Mouse (Mus musculus) megakaryocyte progenitor cell, adult 5-6 weeks (primary cell): ENCODE measurements around the gene Uhrf1. TPM values are rescaled to one million over a fixed set of nuclear protein-coding genes. Genes with fewer than 3 reads are reported as not detected.

ENCODE experiments used
- ATAC-seq: replicated peaks from 2 replicates; pipeline ENCODE4 v1.8.0; 2016; ENCODE audit warnings: mild to moderate bottlenecking, moderate TSS enrichment, inconsistent platforms; ENCODE audit not compliant: poor library complexity
- total RNA-seq, 2 experiments: library from RNA; stranded (forward) in 1 of 2; stranded (reverse) in 1 of 2; fragments of 157-497, 149-512 nt in 1 of 2; fragments of 200-1000 nt in 1 of 2; gene quantifications; 2 replicates each; pipeline versions ENCODE4 v1.2.3 to v1.2.4; 2015 to 2017

Uhrf1 gene
- total RNA-seq, 2 experiments from 2014 or later = 67.8 to 151 TPM

DNA sequence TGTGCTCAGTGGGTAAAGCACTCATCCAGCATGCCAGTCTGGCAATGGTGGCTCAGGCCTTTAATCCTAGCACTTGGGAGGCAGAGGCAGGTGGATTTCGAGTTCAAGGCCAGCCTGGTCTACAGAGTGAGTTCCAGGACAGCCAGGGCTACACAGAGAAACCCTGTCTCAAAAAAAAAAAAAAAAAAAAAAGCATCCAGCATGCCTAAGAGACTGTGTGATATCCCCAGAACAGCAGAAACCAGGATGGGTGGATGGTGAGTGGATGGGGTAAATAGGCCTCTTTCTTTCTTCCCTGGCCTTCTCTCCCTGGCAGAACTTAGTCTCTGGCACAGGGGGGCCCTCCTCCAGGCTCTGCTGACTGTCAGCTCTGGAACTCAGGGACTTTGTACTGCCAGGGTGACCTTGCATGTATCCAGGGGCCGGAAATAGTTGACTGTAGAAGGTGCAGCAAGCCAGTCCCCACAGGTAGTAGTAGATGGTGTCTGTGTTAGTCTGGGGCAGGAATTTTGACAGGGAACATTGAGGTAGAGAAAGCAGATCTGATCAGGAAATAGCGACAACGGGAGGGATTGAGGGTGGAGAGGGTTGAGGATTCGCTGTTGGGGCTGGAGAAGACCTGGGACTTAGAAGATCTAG is 27.2 kb upstream of the Uhrf1 start:
- no peak for ATAC-seq

GRCm38 (mm10) chr17:56276643-56277566 is 26.2 kb upstream of the Uhrf1 start, which contains the start of gene Ticam1:
Ticam1 (minus strand) TSS chr17:56276786.
- ATAC-seq = peak; percentile 84

DNA sequence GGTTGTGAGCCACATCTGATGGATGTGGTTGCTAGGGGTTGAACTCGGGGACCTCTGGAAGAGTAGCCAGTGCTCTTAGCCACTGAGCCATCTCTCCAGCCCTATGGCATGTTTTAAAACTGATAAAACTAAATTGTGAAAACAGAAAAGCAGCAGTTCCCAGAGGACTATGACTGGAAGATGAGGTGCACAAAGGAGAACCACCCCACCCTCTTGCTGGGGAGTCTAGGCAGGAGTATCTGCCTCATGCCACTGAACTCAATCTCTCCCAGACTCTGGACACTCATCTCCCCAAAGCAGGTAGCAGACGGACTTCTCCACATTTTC is 25.6 kb upstream of the Uhrf1 start:
- ATAC-seq = no peak

GRCm38 (mm10) chr17:56278340-56278739 is 24.8 kb upstream of the Uhrf1 start:
- no peak for ATAC-seq

- ATAC-seq = no peak
Measured at GRCm38 (mm10) chr17:56279481-56280155, 23.5 kb upstream of the Uhrf1 start.

DNA sequence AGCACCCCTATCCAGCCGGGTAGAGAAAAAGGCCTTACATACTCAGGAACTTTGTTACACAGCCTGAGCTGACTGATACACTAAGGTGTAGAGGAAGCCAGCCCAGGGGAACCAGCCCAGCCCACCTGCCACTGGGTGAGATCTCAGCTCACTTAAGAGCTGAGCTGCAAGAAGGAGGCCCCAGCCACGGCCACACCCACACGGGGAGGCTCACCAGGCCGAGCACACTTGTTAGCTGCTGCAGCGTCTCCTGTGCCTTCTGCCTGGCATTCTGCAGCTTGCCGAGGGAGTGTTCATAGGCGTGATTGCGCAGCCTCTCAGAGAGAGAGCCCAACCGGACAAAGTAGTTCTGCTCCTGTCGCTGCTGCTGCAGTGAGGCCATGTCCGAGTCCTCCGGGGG is 21.9 kb upstream of the Uhrf1 start:
- peak; percentile 35 for ATAC-seq

DNA sequence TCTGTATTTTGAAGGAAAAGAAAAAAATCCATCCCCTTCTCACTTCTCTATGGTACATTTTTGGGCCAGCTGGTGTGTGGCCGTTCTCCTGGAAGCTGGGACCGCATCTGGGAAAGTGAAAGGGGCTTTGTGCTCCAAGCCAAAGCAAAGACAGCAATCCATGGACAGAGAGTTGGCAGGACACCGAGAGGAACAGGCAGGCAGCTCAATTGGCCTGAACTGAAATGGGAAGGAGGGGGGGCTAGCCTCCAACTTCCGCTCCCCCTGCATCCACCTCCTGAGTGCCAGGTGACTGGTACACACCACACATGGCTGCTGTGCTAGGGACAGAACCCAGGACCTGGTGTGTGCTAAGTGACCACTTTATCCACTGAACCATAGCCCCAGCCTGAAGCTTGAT is 20.3 kb upstream of the Uhrf1 start:
- ATAC-seq = no peak

GRCm38 (mm10) chr17:56283316-56283715 is 19.8 kb upstream of the Uhrf1 start:
- peak; percentile 54 for ATAC-seq

DNA sequence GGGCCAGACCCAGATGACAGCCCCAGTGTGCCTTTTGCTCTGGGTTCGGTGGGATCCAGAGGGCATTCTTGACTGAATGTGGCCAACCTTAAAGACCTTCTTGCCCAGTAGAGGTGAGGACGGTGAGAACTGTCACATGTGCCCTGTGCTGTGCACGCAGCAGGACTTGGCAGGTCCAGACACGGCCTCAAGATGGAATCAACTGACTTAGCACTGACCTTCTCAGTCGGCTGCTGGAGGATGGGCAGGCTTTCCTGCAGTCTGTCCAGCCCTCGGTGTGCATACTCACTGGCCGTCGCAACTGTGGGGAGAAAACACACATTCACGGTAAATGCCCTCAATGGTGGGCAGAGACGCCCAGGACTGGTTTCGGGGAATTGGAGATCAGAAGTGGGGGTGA is 17.1 kb upstream of the Uhrf1 start:
- no peak for ATAC-seq

- ATAC-seq = no peak
Measured at GRCm38 (mm10) chr17:56287830-56288229, 15.3 kb upstream of the Uhrf1 start.

- no peak for ATAC-seq
Measured at GRCm38 (mm10) chr17:56288866-56289265, 14.3 kb upstream of the Uhrf1 start.

- peak; percentile 16 for ATAC-seq
Measured at GRCm38 (mm10) chr17:56289371-56290331, 13.5 kb upstream of the Uhrf1 start.

DNA sequence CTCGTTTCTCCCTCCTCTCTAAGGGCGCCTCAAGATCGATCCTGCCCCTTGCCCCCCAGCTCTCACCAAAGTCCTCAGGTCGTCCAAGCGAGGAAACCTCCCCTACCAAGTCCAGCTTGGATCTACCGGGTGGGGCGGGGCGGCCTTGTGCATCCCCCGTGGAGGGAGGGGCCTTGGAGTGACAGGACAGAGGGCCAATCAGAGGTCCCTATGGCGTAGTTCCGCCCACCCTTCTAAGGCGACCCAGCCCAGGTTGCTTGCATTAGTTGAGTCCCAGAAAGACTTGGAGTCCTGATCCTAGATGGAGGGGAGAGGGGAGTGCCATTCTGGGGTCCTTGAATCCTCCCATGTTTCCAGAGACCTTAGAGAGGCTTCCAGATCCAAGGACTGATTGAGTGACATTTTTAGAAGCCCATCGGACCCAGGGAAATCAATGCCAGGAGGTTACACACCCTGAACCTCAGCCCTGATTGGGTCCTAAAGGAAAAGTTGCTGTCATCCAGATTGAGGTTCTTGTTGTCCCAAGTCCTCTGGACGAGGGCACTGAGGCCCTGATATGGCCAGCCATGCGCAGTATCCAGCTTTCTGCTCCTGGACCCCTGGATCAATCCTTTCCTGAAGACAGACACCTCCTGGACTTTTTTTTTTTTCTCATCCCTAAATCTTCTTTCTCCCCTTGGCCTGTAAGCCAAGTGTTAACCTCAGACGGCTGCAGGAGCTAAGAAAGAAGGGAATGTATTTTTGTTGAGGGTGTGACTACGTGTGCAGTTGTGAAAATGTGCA is 12.5 kb upstream of the Uhrf1 start:
- ATAC-seq = peak; percentile 70

DNA sequence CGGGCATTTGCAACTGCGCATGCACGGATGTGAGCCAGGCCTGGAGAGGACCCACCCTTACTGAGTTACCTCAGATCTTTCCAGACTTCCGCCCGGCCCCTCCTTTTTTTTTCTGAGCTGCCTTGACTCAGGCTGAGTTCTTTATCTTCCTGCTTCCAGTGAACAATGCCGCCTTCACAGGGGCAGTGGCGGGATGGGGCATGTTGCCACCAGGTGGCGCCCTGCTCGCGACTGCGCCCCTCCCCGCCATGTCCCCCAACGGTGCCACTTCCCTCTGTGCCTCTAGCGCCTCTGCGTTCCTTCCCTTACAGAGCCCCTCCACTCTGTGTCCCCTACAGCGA is 12.0 kb upstream of the Uhrf1 start:
- peak; percentile 83 for ATAC-seq

DNA sequence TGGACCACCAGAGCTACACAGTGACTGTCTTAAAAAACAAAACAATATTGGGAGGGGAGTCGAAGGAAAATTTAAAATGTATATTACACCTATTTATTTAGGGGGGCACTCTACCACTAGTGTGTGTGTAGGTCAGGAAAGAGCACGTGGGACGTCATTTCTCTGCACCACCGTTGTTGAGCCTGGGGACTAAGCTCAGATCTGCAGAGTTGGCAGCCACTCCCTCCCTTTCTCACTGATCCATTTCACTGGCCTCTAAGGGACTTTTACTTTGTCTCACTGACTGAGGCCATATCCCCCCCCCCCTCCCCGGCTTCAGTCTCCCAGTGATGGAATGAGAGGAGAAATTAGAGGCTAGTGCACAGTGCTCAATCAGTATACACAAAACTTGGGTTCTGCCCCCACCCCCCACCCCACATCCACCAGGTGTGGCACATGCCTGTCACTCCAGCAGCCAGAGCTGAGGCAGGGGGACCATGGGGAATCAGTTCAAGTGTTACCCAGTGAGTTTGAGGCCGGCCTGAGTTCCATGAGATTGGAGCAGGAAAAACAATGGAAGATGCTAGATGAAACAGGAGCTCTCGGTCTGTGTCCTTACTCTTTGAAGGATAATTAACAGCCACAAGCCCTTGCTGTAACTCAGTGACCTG is 11.2 kb upstream of the Uhrf1 start:
- no peak for ATAC-seq

DNA sequence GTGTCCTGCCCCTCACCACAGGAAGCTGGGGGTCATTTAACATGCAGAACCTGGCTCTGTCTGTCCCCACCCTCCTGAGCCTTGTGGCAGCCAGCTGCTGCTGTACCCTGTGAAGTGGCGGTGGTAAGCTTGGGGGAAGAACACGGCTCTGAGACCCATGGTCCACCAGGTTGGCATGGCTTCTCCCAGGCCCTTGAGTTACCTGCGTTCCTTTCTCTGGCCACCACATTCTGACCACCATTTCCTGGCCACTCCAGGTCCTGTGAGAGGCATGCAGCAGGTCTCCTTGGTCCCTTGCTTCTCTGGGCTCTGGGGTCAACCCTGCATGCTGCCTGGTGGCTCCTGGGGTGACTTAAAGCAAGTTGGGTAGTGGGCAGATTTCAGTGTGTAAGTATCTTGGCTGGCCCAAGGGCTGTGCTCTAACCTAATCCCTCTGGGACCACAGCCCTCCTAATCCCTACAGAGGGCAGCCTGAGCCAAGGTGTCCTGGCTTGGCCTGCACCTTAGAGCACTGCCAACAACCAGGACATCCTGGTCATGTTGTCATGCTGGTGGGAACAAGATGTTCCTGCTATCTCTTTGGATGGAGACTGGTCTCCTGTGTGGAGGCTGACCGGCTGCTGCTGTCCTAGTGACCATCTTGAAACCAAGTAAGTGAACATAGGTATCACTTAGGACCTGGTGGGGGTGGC is 10.4 kb upstream of the Uhrf1 start, which contains the start of gene Plin3:
Plin3 (minus strand) TSS at position 343 of the 692 bp plus-strand sequence.
- no peak for ATAC-seq

DNA sequence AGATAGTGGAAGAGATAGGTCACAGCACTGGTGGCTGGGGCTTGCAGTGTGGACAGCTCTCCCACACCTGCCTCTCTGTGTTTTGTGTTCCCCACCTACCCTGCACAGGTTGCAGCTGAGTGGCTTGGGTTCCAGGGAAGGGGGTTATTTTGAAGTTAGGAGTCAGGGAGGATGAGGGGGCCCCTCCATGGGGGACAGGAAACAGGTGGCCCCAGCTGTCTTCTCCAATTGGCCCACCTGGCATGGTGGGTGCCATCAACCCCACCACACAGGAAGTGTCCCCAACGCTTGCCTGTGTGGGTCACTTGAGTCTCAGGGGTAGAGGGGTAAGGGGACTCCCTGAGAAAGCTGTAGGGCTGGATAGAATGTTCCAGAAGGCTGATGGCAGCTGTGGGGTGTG is 9.8 kb upstream of the Uhrf1 start:
- no peak for ATAC-seq

DNA sequence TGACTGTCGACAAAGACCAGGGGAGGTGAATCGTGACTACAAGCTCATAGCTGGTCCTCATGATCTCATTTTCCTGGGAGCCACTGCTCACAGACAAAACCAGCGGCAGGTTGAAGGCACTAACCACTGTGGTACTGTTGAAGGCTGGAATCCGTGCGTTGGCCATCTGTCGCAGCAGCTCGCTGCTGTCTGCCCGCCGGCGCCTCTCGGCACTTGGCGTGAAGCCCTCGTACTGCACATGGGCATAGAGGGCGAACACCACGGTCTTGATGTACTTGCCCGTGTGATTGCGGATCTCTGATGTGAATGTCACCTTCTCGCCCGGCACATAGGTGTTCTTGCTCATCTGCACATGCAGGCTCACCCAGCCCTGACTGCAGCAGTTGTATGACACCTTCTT is 8.9 kb upstream of the Uhrf1 start:
- ATAC-seq = no peak

GRCm38 (mm10) chr17:56296201-56296600 is 6.9 kb upstream of the Uhrf1 start:
- ATAC-seq = no peak
